Mouse (Mus musculus) intestine, embryonic 14.5 days (tissue): ENCODE results near the gene Gm11444. TPM values are rescaled to one million over a fixed set of nuclear protein-coding genes. Genes with fewer than 3 reads are reported as not detected.

ENCODE experiments used
- ATAC-seq: fragments of 200-750 bp; cut with Nextera tagmentation; replicated peaks from 2 replicates; pipeline ENCODE4 v1.8.0; 2017; ENCODE audit warnings: low read depth, moderate number of reproducible peaks, moderate TSS enrichment, moderate library complexity; ENCODE audit not compliant: low FRiP score, low TSS enrichment
- DNase-seq: peaks from one replicate; pipeline ENCODE4 v3.0.0-alpha.2; 2018; ENCODE audit warnings: low spot score
- H3K27ac ChIP-seq: fragments of 300-500 bp; sonication (generic); 2 replicates; pipeline ENCODE4 v1.5.1; 2014; ENCODE audit warnings: low read depth, mild to moderate bottlenecking, control low read depth
- H3K27me3 ChIP-seq: fragments of 300-500 bp; sonication (generic); replicated peaks from 2 replicates; pipeline ENCODE4 v1.6.1; 2014; ENCODE audit warnings: low read length, control low read depth; ENCODE audit not compliant: control insufficient read depth, insufficient read depth
- H3K36me3 ChIP-seq: fragments of 300-500 bp; sonication (generic); 2 replicates; pipeline ENCODE4 v1.6.1; 2014; ENCODE audit warnings: low read length, control low read depth; ENCODE audit not compliant: control insufficient read depth, insufficient read depth
- H3K4me1 ChIP-seq: fragments of 300-500 bp; sonication (generic); replicated peaks from 2 replicates; pipeline ENCODE4 v1.6.1; 2014; ENCODE audit warnings: low read length, control low read depth, mixed read lengths; ENCODE audit not compliant: control insufficient read depth, insufficient read depth
- H3K4me2 ChIP-seq: fragments of 300-500 bp; sonication (generic); 2 replicates; pipeline ENCODE4 v1.6.1; 2014; ENCODE audit warnings: low read length
- H3K4me3 ChIP-seq: fragments of 300-500 bp; sonication (generic); 2 replicates; pipeline ENCODE4 v1.5.1; 2014; ENCODE audit warnings: low read depth, low read length, control low read depth, mixed read lengths
- H3K9ac ChIP-seq: fragments of 300-500 bp; sonication (generic); 2 replicates; pipeline ENCODE4 v1.6.1; 2014; ENCODE audit warnings: mild to moderate bottlenecking, low read length
- H3K9me3 ChIP-seq: fragments of 300-500 bp; sonication (generic); 2 replicates; pipeline ENCODE4 v1.6.1; 2016; ENCODE audit warnings: low read length, control low read depth; ENCODE audit not compliant: control insufficient read depth
- WGBS: fragments of 180-500 bp; shearing (Covaris S2); extraction: QIAGEN DNeasy Blood & Tissue Kit; methylation state at CpG from one replicate; pipeline ENCODE4 v1.1.7; 2014; 5-methylcytosine and 5-hydroxymethylcytosine counted together
- polyA plus RNA-seq: library from polyadenylated mRNA; unstranded; fragments of >200 nt; fragmentation: Nextera tagmentation; extraction: Ambion mirVana; gene quantifications from 2 replicates; pipeline ENCODE4 v1.2.1, GENCODE M21; 2014

The Gm11444 gene
- polyA plus RNA-seq, 1 experiment from 2014 or later, result not detected

- H3K27ac ChIP-seq, result peak overlapping the region; percentile 67; the same call in 1 of the 2 replicates
- no peaks in the 10 kb centered on the region for H3K9me3 ChIP-seq
- H3K4me3 ChIP-seq, result peak overlapping the region; percentile 63
- peaks cover 33% of the 10 kb centered on the region for H3K4me1 ChIP-seq
- DNase-seq (peak; percentile 68), ATAC-seq (no peak)
- no peaks in the 10 kb centered on the region for H3K36me3 ChIP-seq
- peaks cover 78% of the 10 kb centered on the region for H3K27me3 ChIP-seq
- peak overlapping the region; percentile 78 for H3K9ac ChIP-seq
- H3K4me2 ChIP-seq, result peak overlapping the region; percentile 84
- 39% methylated on average over 7 of the region's 7 CpGs for WGBS
Observed at GRCm38 (mm10) chr11:85839258-85840030, 10.7 kb downstream of the Gm11444 start.

DNA sequence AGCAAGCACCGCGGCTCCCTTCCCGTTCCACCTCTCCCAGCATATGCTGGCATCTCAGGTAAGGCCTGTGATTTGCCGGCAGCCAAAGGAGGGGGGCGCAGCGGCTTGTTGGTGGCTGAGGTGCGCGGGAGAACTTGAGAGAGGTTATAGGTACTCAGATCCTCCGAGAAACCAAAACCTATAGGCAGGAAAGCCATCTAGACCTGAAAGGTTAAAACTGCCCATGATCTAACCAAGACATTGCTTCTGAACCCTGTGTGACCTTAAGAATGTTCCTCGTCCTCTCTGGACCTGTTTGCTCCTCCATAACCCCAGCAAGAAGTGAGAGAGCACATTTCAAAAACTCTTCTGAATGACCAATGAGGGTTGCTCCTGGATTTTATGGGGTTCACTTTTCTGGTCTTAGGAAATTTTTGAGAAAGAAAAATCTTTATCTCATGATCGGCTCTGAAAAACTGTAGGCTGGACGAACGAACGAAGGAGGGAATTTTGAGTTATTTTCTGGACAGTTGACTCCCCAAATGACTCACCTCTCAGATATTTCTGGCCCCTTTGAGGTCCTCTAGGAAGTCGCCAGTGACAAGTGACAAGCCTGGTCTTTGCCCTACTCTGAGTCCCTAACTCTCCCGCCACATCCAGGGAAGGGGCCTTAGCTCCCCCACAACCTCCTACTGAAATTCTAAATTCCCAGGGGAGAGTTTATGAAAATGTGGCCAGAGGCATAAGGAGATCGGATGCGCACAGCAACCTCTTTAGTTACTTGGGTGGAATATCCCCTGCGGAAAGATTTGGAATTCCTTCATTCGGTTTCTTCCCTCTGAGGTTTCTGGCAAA, 11.5 kb downstream of the Gm11444 start:
- no peak for DNase-seq
- peak overlapping the region; percentile 67 for H3K27ac ChIP-seq

GRCm38 (mm10) chr11:85837648-85838423, 12.3 kb downstream of the Gm11444 start:
- Histone ChIP-seq H3K9ac (peak overlapping the region; percentile 78), H3K27me3 (peaks cover 88% of the 10 kb centered on the region), H3K4me1 (peaks cover 26% of the 10 kb centered on the region), H3K4me3 (peak overlapping the region; percentile 63), H3K9me3 (no peaks in the 10 kb centered on the region), H3K4me2 (peak overlapping the region; percentile 84), H3K27ac (peak overlapping the region; percentile 67), H3K36me3 (no peaks in the 10 kb centered on the region)
- WGBS, result 6% methylated on average over 65 of the region's 67 CpGs
- no peak for ATAC-seq
- peak; percentile 77 for DNase-seq

More for the DNA sequence above, 11.5 kb downstream of the Gm11444 start:
- H3K4me3 ChIP-seq, result peak overlapping the region; percentile 63
- peaks cover 86% of the 10 kb centered on the region for H3K27me3 ChIP-seq
- H3K4me1 ChIP-seq, result peaks cover 33% of the 10 kb centered on the region
- peak overlapping the region; percentile 78 for H3K9ac ChIP-seq
- WGBS, result 30% methylated on average over 20 of the region's 20 CpGs
- H3K36me3 ChIP-seq, result no peaks in the 10 kb centered on the region
- H3K9me3 ChIP-seq, result no peaks in the 10 kb centered on the region
- no peak for ATAC-seq
- H3K4me2 ChIP-seq, result peak overlapping the region; percentile 84

DNA sequence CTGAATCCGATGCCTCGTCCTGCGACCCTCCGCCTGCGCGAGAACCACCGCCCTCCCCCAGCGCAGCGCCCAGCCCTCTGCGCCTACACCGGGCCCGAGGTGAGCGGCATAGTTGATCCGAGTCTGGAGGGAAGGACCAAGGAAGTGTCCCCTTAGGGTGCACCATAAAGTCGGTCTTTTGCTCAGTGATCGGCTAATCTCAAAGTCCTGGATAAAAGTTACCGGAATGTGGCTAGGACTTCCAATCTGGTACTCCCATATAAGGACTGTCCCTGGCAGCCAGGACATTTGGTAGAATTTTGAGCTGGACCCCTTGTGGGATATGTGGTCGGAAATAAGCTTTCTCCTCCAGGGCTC, 12.9 kb downstream of the Gm11444 start:
- WGBS, result 14% methylated on average over 18 of the region's 18 CpGs
- DNase-seq, result peak; percentile 72
- H3K36me3 ChIP-seq, result no peaks in the 10 kb centered on the region
- peaks cover 88% of the 10 kb centered on the region for H3K27me3 ChIP-seq
- H3K27ac ChIP-seq, result peak overlapping the region; percentile 67; the same call in 1 of the 2 replicates
- peak overlapping the region; percentile 84 for H3K4me2 ChIP-seq
- peak overlapping the region; percentile 63 for H3K4me3 ChIP-seq
- no peak for ATAC-seq
- no peaks in the 10 kb centered on the region for H3K9me3 ChIP-seq
- H3K4me1 ChIP-seq, result peaks cover 22% of the 10 kb centered on the region
- H3K9ac ChIP-seq, result peak overlapping the region; percentile 78

- DNase-seq (no peak), ATAC-seq (no peak)
- Histone ChIP-seq H3K4me1 (peaks cover 28% of the 10 kb centered on the region), H3K36me3 (no peaks in the 10 kb centered on the region), H3K27me3 (peaks cover 93% of the 10 kb centered on the region), H3K9ac (peak overlapping the region; percentile 78), H3K4me3 (peak overlapping the region; percentile 63), H3K9me3 (no peaks in the 10 kb centered on the region), H3K4me2 (peak overlapping the region; percentile 84), H3K27ac (peak overlapping the region; percentile 67)
- WGBS, result 15% methylated on average over 32 of the region's 32 CpGs
Observed at GRCm38 (mm10) chr11:85836523-85837290, 13.4 kb downstream of the Gm11444 start.

DNA sequence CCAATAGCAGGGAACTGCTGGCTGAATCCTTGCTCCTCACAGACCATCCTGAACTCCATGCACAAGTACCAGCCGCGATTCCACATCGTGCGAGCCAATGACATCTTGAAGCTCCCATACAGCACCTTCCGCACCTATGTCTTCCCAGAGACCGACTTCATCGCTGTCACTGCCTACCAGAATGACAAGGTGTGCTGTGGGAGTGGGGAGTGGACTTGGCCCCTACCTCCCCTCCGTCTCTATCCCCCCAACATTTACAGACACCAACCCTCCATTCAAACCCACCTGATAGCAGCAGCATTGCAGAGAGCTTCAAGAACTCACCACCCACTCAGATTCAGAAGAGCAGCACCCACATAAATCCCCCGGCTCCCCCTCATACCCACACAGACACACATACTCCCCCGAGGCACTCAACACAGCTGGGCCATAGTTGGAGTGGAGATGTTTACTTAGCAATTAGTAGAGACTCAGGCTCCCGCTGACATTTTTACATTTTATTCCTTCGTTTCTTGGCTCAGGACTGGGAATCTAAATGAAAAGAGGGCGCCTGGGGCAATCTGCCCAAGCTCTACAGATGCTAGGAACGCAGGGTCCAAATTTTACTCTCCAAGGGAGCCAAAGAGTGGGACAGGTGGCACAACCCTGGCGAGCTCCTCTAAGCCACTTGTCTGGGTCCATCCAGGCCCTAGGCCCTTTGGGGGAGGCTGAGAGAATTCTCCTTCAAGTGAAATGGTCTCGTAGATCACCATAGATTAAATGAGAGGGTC, 14.2 kb downstream of the Gm11444 start:
- DNase-seq, result no peak
- Histone ChIP-seq H3K4me3 (peak overlapping the region; percentile 63), H3K27ac (peak overlapping the region; percentile 67), H3K27me3 (peaks cover 93% of the 10 kb centered on the region), H3K9ac (peak overlapping the region; percentile 78), H3K36me3 (no peaks in the 10 kb centered on the region), H3K4me1 (peaks cover 26% of the 10 kb centered on the region), H3K4me2 (peak overlapping the region; percentile 84), H3K9me3 (no peaks in the 10 kb centered on the region)
- 33% methylated on average over 16 of the region's 16 CpGs for WGBS
- ATAC-seq, result no peak

GRCm38 (mm10) chr11:85835001-85835752, 15.0 kb downstream of the Gm11444 start:
- Histone ChIP-seq H3K4me1 (peaks cover 27% of the 10 kb centered on the region), H3K9me3 (no peaks in the 10 kb centered on the region), H3K4me2 (peak overlapping the region; percentile 84), H3K9ac (peak overlapping the region; percentile 78), H3K27me3 (peaks cover 93% of the 10 kb centered on the region), H3K4me3 (peak overlapping the region; percentile 63), H3K27ac (peak overlapping the region; percentile 88; the same call in 1 of the 2 replicates), H3K36me3 (no peaks in the 10 kb centered on the region)
- DNase-seq, result no peak
- no peak for ATAC-seq
- WGBS, result 28% methylated on average over 9 of the region's 9 CpGs
